Comparison of ENCODE assay signal across 18 mouse cellular contexts in the genomic region with DNA sequence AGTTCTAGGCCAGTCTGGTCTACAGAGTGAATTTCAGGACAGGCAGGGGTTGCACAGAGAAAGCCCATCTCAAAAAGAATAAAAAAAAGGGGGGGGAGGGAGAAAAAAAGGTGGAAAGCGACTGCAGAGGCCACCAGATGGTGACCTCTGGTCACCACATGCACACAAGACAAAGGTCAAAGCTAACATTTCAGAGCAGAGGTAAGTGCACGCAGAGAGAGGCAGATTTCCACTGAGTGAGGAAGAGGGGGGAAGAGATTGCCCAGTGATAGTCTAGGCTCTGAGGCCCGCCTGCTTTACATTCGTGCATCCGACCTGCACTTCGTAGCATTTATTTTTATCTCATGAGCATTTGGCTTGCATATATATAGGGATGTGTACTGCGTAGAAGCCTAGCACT. TPM values are rescaled to one million over a fixed set of nuclear protein-coding genes. Genes with fewer than 3 reads are reported as not detected.
"Had no signal": no experiment of that assay in that cellular context is flagged by ENCODE, and none has a peak within 500 bp of the region (broad histone marks: within the 10 kb centered on the region; RNA-seq: fewer than 3 reads in every experiment).

No protein-coding gene starts in this region.

- H3K36me3 ChIP-seq: limb, embryonic 12.5 days; neural tube, embryonic 12.5 days had no signal

- DNase-seq: kidney, adult 8-10 months; lung, adult 18-20 months; midbrain, embryonic 14.5 days; retina, postnatal 1 day; right cerebral cortex, postnatal 4 days; thymus, adult 2 months; thymus, postnatal 25 days had no signal

- H3K27me3 ChIP-seq: limb, embryonic 12.5 days; neural tube, embryonic 12.5 days; stomach, embryonic 15.5 days had no signal

- H3K4me2 ChIP-seq: limb, embryonic 12.5 days; neural tube, embryonic 12.5 days; stomach, embryonic 15.5 days had no signal

- H3K27ac ChIP-seq: limb, embryonic 12.5 days; neural tube, embryonic 12.5 days; stomach, embryonic 15.5 days had no signal

- H3K9me3 ChIP-seq: neural tube, embryonic 12.5 days; stomach, embryonic 15.5 days had no signal

- H3K4me3 ChIP-seq: limb, embryonic 12.5 days; myocyte; neural tube, embryonic 12.5 days; stomach, embryonic 15.5 days had no signal

- H3K9ac ChIP-seq: limb, embryonic 12.5 days; neural tube, embryonic 12.5 days; stomach, embryonic 15.5 days had no signal

- ATAC-seq: intestine, postnatal 0 days had no signal

RNA-seq across cellular contexts. Expression of a gene that starts 37.5 kb away (rescaled TPM):
- total RNA-seq: layer of hippocampus, postnatal 25 days; left cerebral cortex, postnatal 25 days; megakaryocyte progenitor cell, adult 5-6 weeks had no signal
- polyA plus RNA-seq: intestine, postnatal 0 days; limb, embryonic 12.5 days; lung, embryonic 16.5 days; midbrain, embryonic 14.5 days; myocyte; neural tube, embryonic 12.5 days; spleen, adult 2 months; stomach, embryonic 15.5 days; urinary bladder, adult 2 months had no signal
